Mouse (Mus musculus) liver, embryonic 14.5 days (tissue): ENCODE measurements around the gene Pdcd5. TPM values are rescaled to one million over a fixed set of nuclear protein-coding genes. Genes with fewer than 3 reads are reported as not detected.

Experiments
- ATAC-seq: fragments of 200-750 bp; cut with Nextera tagmentation; 2 replicates; pipeline ENCODE4 v1.8.0; 2017; ENCODE audit warnings: moderate number of reproducible peaks, mild to moderate bottlenecking, moderate library complexity; ENCODE audit not compliant: insufficient read depth
- DNase-seq, 3 experiments: peaks; one replicate each; pipeline ENCODE4 v3.0.0-alpha.2; 2012 to 2013; ENCODE audit warnings: low read depth in 3 of 3, low spot score in 3 of 3
- H3K27ac ChIP-seq: fragments of 300-500 bp; sonication (generic); 2 replicates; pipeline ENCODE4 v1.5.1; 2014; ENCODE audit warnings: moderate library complexity, mild to moderate bottlenecking, control low read depth, inconsistent platforms
- H3K27me3 ChIP-seq: fragments of 300-500 bp; sonication (generic); 2 replicates; pipeline ENCODE4 v1.6.1; 2014; ENCODE audit warnings: mild to moderate bottlenecking, low read length, moderate library complexity; ENCODE audit not compliant: control insufficient read depth, insufficient read depth
- H3K36me3 ChIP-seq: fragments of 300-500 bp; sonication (generic); replicated peaks from 2 replicates; pipeline ENCODE4 v1.6.1; 2014; ENCODE audit warnings: low read depth; ENCODE audit not compliant: control insufficient read depth, insufficient read depth
- H3K4me1 ChIP-seq, 2 experiments: fragments of 200-500 bp in 1 of 2; fragments of 300-500 bp in 1 of 2; sonication (generic) in 1 of 2; replicated peaks; 2 replicates each; pipeline ENCODE4 v1.6.1; 2012 to 2014; ENCODE audit warnings: antibody characterized with exemption in 1 of 2, inconsistent platforms in 1 of 2, low read length in 1 of 2; ENCODE audit not compliant: control insufficient read depth in 2 of 2, insufficient read depth in 2 of 2
- H3K4me2 ChIP-seq: fragments of 300-500 bp; sonication (generic); 2 replicates; pipeline ENCODE4 v1.6.1; 2014; ENCODE audit warnings: low read depth, mild to moderate bottlenecking, control low read depth, moderate library complexity
- H3K4me3 ChIP-seq, 2 experiments: fragments of 200-500 bp in 1 of 2; fragments of 300-500 bp in 1 of 2; sonication (generic) in 1 of 2; 2 replicates each; pipeline ENCODE4 v1.5.1; 2012 to 2014; ENCODE audit warnings: low read depth in 2 of 2, low read length in 2 of 2, mild to moderate bottlenecking in 2 of 2, control low read depth in 1 of 2, inconsistent platforms in 1 of 2, moderate library complexity in 1 of 2; ENCODE audit not compliant: insufficient read depth in 1 of 2
- H3K9ac ChIP-seq: fragments of 300-500 bp; sonication (generic); replicated peaks from 2 replicates; pipeline ENCODE4 v1.6.1; 2014; ENCODE audit warnings: mild to moderate bottlenecking, control low read depth, moderate library complexity
- H3K9me3 ChIP-seq: fragments of 300-500 bp; sonication (generic); 2 replicates; pipeline ENCODE4 v1.6.1; 2016; ENCODE audit warnings: low read length, mixed read lengths; ENCODE audit not compliant: control insufficient read depth
- CTCF ChIP-seq: IDR thresholded peaks from 2 replicates; pipeline ENCODE4 v1.5.1; 2016; ENCODE audit warnings: antibody characterized with exemption, low read depth, control low read depth
- EP300 ChIP-seq: IDR thresholded peaks from 2 replicates; pipeline ENCODE4 v1.6.1; 2016; ENCODE audit warnings: antibody characterized with exemption, low read depth
- WGBS: fragments of 180-500 bp; shearing (Covaris S2); extraction: QIAGEN DNeasy Blood & Tissue Kit; methylation state at CpG from one replicate; pipeline ENCODE4 v1.1.7; 2014; ENCODE audit not compliant: insufficient replicate concordance; 5-methylcytosine and 5-hydroxymethylcytosine counted together
- polyA plus RNA-seq, 2 experiments: library from polyadenylated mRNA; depleted of rRNA in 1 of 2; stranded (reverse) in 1 of 2; unstranded in 1 of 2; fragments of >200 nt; fragmentation: Nextera tagmentation in 1 of 2; extraction: Ambion mirVana in 1 of 2; gene quantifications; 2 replicates each; pipeline versions ENCODE4 v1.2.1 to v1.2.3; 2012 to 2014

The Pdcd5 gene
- polyA plus RNA-seq (2012; rRNA removed) = 30.5 and 85.7 TPM in 2 replicates
- 151 and 161 TPM in 2 replicates for polyA plus RNA-seq (2014; fragmentation: Nextera tagmentation; extraction: Ambion mirVana)

DNA sequence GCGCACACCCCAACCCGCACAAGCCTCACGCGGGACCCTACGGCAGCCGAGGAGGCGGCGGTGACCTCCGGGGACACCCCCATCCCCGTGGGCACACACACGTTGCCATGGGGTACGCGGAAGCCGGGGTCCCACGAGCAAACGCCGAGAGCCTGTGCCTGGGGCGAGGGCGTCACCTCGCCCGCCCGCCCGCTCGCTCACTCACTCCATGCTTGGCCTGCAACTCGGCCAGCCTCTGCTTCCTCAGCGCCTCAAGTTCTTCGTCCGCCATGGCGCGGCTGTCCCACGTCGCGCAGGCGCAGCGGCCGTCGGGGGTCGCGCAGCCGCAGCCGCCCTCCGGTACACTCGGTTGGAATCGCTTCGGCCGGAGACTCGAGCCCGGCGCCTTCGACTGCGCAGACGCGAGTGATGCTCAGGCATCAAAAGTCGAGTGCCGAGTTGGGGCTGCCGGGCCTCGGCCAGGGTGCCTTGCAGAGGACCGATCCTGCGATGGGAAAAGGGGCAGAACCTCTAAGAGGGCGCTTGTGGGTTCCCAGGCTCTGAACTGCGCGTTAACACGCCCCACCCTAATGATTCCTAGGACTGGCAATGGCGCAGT lies at the start of gene Pdcd5:
Gene Pdcd5, minus strand, starts transcription at position 421 of the 598 bp plus-strand sequence.
- H3K4me2 ChIP-seq = peak within 1 kb of the TSS; percentile 59
- H3K36me3 ChIP-seq = peaks cover 3% of the 10 kb centered on the region
- WGBS = under 1% methylated on average over 64 of the region's 64 CpGs
- no peak for TF ChIP-seq CTCF
- no peak for TF ChIP-seq EP300
- ATAC-seq = peak; percentile 86
- peak; percentile 89 to 90 (median 89) for DNase-seq
- no peaks in the 10 kb centered on the region for H3K27me3 ChIP-seq
- peak within 1 kb of the TSS; percentile 67 for H3K9ac ChIP-seq
- H3K4me3 ChIP-seq = peak within 1 kb of the TSS; percentile 64 to 92
- peaks cover 13 to 14% of the 10 kb centered on the region in 2 experiments for H3K4me1 ChIP-seq
- H3K9me3 ChIP-seq = no peaks in the 10 kb centered on the region
- H3K27ac ChIP-seq = no peak within 1 kb of the TSS

- Histone ChIP-seq H3K27me3 (no peaks in the 10 kb centered on the region), H3K27ac (no peak overlapping the region), H3K4me3 (no peak overlapping the region), H3K4me2 (no peak overlapping the region), H3K36me3 (no peaks in the 10 kb centered on the region), H3K9me3 (no peaks in the 10 kb centered on the region), H3K9ac (no peak overlapping the region), H3K4me1 (no peaks in the 10 kb centered on the region)
- TF ChIP-seq CTCF (no peak), EP300 (no peak)
- WGBS = 78% methylated on average over 12 of the region's 12 CpGs
- DNase-seq (no peak), ATAC-seq (no peak)
Observed at GRCm38 (mm10) chr7:35692641-35693040, 45.3 kb upstream of the Pdcd5 start.

DNA sequence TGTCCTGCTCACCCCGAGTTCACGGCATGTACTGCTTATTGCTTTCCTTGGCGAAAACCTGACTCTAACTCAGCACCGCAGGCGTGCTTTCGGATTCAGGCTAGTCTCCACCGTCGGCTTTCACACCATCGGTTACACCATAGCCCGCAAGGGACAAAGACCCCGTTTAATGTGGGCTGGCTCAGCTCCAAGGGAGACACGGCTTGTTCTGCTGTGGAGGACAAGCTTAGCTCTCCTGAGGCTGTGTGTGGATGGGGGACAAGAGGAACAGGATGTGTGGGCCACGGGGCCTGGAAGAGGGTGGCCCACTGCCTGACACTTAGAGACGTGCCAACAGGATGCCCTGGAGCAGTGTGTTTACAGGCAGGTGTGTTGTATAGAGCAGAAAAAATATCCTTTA lies 44.8 kb upstream of the Pdcd5 start:
- Histone ChIP-seq H3K27ac (no peak overlapping the region), H3K4me1 (no peaks in the 10 kb centered on the region), H3K4me2 (no peak overlapping the region), H3K4me3 (no peak overlapping the region), H3K27me3 (no peaks in the 10 kb centered on the region), H3K9me3 (no peaks in the 10 kb centered on the region), H3K36me3 (no peaks in the 10 kb centered on the region), H3K9ac (no peak overlapping the region)
- DNase-seq (no peak), ATAC-seq (no peak)
- 77% methylated on average over 14 of the region's 14 CpGs for WGBS
- TF ChIP-seq CTCF (no peak), EP300 (no peak)

- Histone ChIP-seq H3K4me1 (no peaks in the 10 kb centered on the region; a peak in 1 of 4 replicates), H3K27me3 (no peaks in the 10 kb centered on the region), H3K9ac (no peak overlapping the region), H3K9me3 (no peaks in the 10 kb centered on the region), H3K4me3 (no peak overlapping the region), H3K4me2 (no peak overlapping the region), H3K36me3 (no peaks in the 10 kb centered on the region), H3K27ac (no peak overlapping the region)
- no peak for TF ChIP-seq CTCF
- TF ChIP-seq EP300 = no peak
- ATAC-seq (no peak), DNase-seq (no peak)
- WGBS = 85% methylated on average over 11 of the region's 11 CpGs
Observed at GRCm38 (mm10) chr7:35688781-35689349, 41.5 kb upstream of the Pdcd5 start.

GRCm38 (mm10) chr7:35688276-35688675 lies 41.0 kb upstream of the Pdcd5 start:
- H3K4me2 ChIP-seq = no peak overlapping the region

More at GRCm38 (mm10) chr7:35688276-35688675, 41.0 kb upstream of the Pdcd5 start:
- H3K27me3 ChIP-seq = no peaks in the 10 kb centered on the region
- no peaks in the 10 kb centered on the region for H3K9me3 ChIP-seq
- H3K27ac ChIP-seq = no peak overlapping the region
- H3K9ac ChIP-seq = no peak overlapping the region
- ATAC-seq = no peak
- H3K36me3 ChIP-seq = no peaks in the 10 kb centered on the region
- 64% methylated on average over 9 of the region's 9 CpGs for WGBS
- DNase-seq = no peak
- TF ChIP-seq EP300 (no peak), CTCF (no peak)
- H3K4me3 ChIP-seq = no peak overlapping the region
- no peaks in the 10 kb centered on the region; a peak in 1 of 4 replicates for H3K4me1 ChIP-seq
